Mouse (Mus musculus): ENCODE results near the gene Cpsf4l. TPM values are rescaled to one million over a fixed set of nuclear protein-coding genes. Genes with fewer than 3 reads are reported as not detected.

Gene Cpsf4l
- polyA plus RNA-seq, 1 experiment from 2014 or later = 0.42 TPM

- 88% methylated on average over 2 of the region's 2 CpGs for WGBS
- Histone ChIP-seq H3K9ac (no peak overlapping the region), H3K4me3 (replicated peaks) (no peak overlapping the region), H3K36me3 (peaks cover 20% of the 10 kb centered on the region; the same call in 1 of the 2 replicates), H3K27ac (no peak overlapping the region), H3K4me2 (no peak overlapping the region), H3K27me3 (replicated peaks) (no peaks in the 10 kb centered on the region), H3K9me3 (no peaks in the 10 kb centered on the region), H3K4me1 (no peaks in the 10 kb centered on the region)
- no peak for ATAC-seq (ENCODE audit: insufficient read depth, low FRiP score, low read depth)
These were observed 33.0 kb downstream of the Cpsf4l start for GRCm38 (mm10) chr11:113676847-113677246.

- no peaks in the 10 kb centered on the region for H3K9me3 ChIP-seq
- H3K9ac ChIP-seq = no peak overlapping the region
- peaks cover 27% of the 10 kb centered on the region; the same call in 1 of the 2 replicates for H3K36me3 ChIP-seq
- H3K4me3 ChIP-seq (replicated peaks) = no peak overlapping the region
- 91% methylated on average over 5 of the region's 5 CpGs for WGBS
- H3K27ac ChIP-seq = no peak overlapping the region
- no peak for ATAC-seq (ENCODE audit: insufficient read depth, low FRiP score, low read depth)
- H3K4me1 ChIP-seq = no peaks in the 10 kb centered on the region
- no peaks in the 10 kb centered on the region for H3K27me3 ChIP-seq (replicated peaks)
- no peak overlapping the region for H3K4me2 ChIP-seq
These were observed 35.2 kb downstream of the Cpsf4l start for GRCm38 (mm10) chr11:113674595-113674994.

- peaks cover 27% of the 10 kb centered on the region; the same call in 1 of the 2 replicates for H3K36me3 ChIP-seq
- H3K4me2 ChIP-seq = no peak overlapping the region
- H3K4me1 ChIP-seq = peaks cover 1% of the 10 kb centered on the region; the same call in 1 of the 2 replicates
- no peak overlapping the region for H3K9ac ChIP-seq
- H3K27ac ChIP-seq = peak overlapping the region; percentile 40; the same call in 1 of the 2 replicates
- no peak overlapping the region for H3K4me3 ChIP-seq (replicated peaks)
- no peaks in the 10 kb centered on the region for H3K27me3 ChIP-seq (replicated peaks)
- H3K9me3 ChIP-seq = no peaks in the 10 kb centered on the region
- 89% methylated on average over 4 of the region's 4 CpGs for WGBS
- no peak for ATAC-seq (ENCODE audit: insufficient read depth, low FRiP score, low read depth)
These were observed 36.2 kb downstream of the Cpsf4l start for GRCm38 (mm10) chr11:113673614-113674013.

- no peak overlapping the region for H3K4me3 ChIP-seq (replicated peaks)
- H3K36me3 ChIP-seq = peaks cover 18% of the 10 kb centered on the region; the same call in 1 of the 2 replicates
- WGBS = 80% methylated on average over 4 of the region's 4 CpGs
- no peak overlapping the region for H3K27ac ChIP-seq
- no peak overlapping the region for H3K4me2 ChIP-seq
- H3K9me3 ChIP-seq = no peaks in the 10 kb centered on the region
- no peak for ATAC-seq (ENCODE audit: insufficient read depth, low FRiP score, low read depth)
- no peaks in the 10 kb centered on the region for H3K27me3 ChIP-seq (replicated peaks)
- H3K9ac ChIP-seq = no peak overlapping the region
- H3K4me1 ChIP-seq = peaks cover 11% of the 10 kb centered on the region
These were observed 40.1 kb downstream of the Cpsf4l start for GRCm38 (mm10) chr11:113669711-113670110.

- H3K27ac ChIP-seq = peak overlapping the region; percentile 85; the same call in 1 of the 2 replicates
- H3K36me3 ChIP-seq = peaks cover 21% of the 10 kb centered on the region; the same call in 1 of the 2 replicates
- no peak overlapping the region for H3K4me3 ChIP-seq (replicated peaks)
- 83% methylated on average over 5 of the region's 5 CpGs for WGBS
- no peaks in the 10 kb centered on the region for H3K9me3 ChIP-seq
- H3K27me3 ChIP-seq (replicated peaks) = no peaks in the 10 kb centered on the region
- no peak overlapping the region for H3K4me2 ChIP-seq
- H3K4me1 ChIP-seq = peaks cover 11% of the 10 kb centered on the region
- ATAC-seq (ENCODE audit: insufficient read depth, low FRiP score, low read depth) = no peak
- no peak overlapping the region for H3K9ac ChIP-seq
These were observed 41.0 kb downstream of the Cpsf4l start for GRCm38 (mm10) chr11:113668857-113669256.

GRCm38 (mm10) chr11:113667704-113668103 lies 42.1 kb downstream of the Cpsf4l start:
- peak; percentile 7; the same call in 1 of the 2 replicates for ATAC-seq (ENCODE audit: insufficient read depth, low FRiP score, low read depth)
- H3K9me3 ChIP-seq = no peaks in the 10 kb centered on the region
- H3K4me3 ChIP-seq (replicated peaks) = no peak overlapping the region
- no peak overlapping the region for H3K4me2 ChIP-seq
- H3K27ac ChIP-seq = peak overlapping the region; percentile 85
- H3K36me3 ChIP-seq = peaks cover 17% of the 10 kb centered on the region
- WGBS = 58% methylated on average over 4 of the region's 4 CpGs
- no peak overlapping the region for H3K9ac ChIP-seq
- H3K4me1 ChIP-seq = peaks cover 11% of the 10 kb centered on the region
- no peaks in the 10 kb centered on the region for H3K27me3 ChIP-seq (replicated peaks)

- Histone ChIP-seq H3K9me3 (no peaks in the 10 kb centered on the region), H3K4me1 (peaks cover 11% of the 10 kb centered on the region), H3K4me3 (replicated peaks) (no peak overlapping the region), H3K9ac (no peak overlapping the region), H3K27ac (peak overlapping the region; percentile 85), H3K36me3 (peaks cover 20% of the 10 kb centered on the region), H3K27me3 (replicated peaks) (no peaks in the 10 kb centered on the region), H3K4me2 (peak overlapping the region; percentile 25; the same call in 1 of the 2 replicates)
- ATAC-seq (ENCODE audit: insufficient read depth, low FRiP score, low read depth) = peak; percentile 80
- WGBS = 58% methylated on average over 2 of the region's 2 CpGs
These were observed 42.7 kb downstream of the Cpsf4l start for GRCm38 (mm10) chr11:113667122-113667521.

GRCm38 (mm10) chr11:113666648-113667047 lies 43.2 kb downstream of the Cpsf4l start:
- Histone ChIP-seq H3K4me2 (peak overlapping the region; percentile 25; the same call in 1 of the 2 replicates), H3K27me3 (replicated peaks) (no peaks in the 10 kb centered on the region), H3K27ac (peak overlapping the region; percentile 85), H3K36me3 (peaks cover 25% of the 10 kb centered on the region), H3K4me3 (replicated peaks) (no peak overlapping the region), H3K9me3 (no peaks in the 10 kb centered on the region), H3K4me1 (peaks cover 11% of the 10 kb centered on the region), H3K9ac (no peak overlapping the region)
- 49% methylated on average over 10 of the region's 10 CpGs for WGBS
- ATAC-seq (ENCODE audit: insufficient read depth, low FRiP score, low read depth) = peak; percentile 49; the same call in 1 of the 2 replicates

GRCm38 (mm10) chr11:113666205-113666604 lies 43.6 kb downstream of the Cpsf4l start:
- Histone ChIP-seq H3K27ac (no peak overlapping the region; the same call in 1 of the 2 replicates), H3K9ac (no peak overlapping the region), H3K4me1 (peaks cover 11% of the 10 kb centered on the region), H3K27me3 (replicated peaks) (no peaks in the 10 kb centered on the region), H3K9me3 (no peaks in the 10 kb centered on the region), H3K4me2 (no peak overlapping the region), H3K36me3 (peaks cover 26% of the 10 kb centered on the region), H3K4me3 (replicated peaks) (no peak overlapping the region)
- WGBS = 64% methylated on average over 6 of the region's 6 CpGs
- no peak for ATAC-seq (ENCODE audit: insufficient read depth, low FRiP score, low read depth)

GRCm38 (mm10) chr11:113664279-113664678 lies 45.5 kb downstream of the Cpsf4l start:
- H3K9ac ChIP-seq = no peak overlapping the region
- no peaks in the 10 kb centered on the region for H3K9me3 ChIP-seq
- 73% methylated on average over 2 of the region's 2 CpGs for WGBS
- no peak overlapping the region for H3K4me3 ChIP-seq (replicated peaks)
- peaks cover 30% of the 10 kb centered on the region for H3K36me3 ChIP-seq
- H3K4me1 ChIP-seq = peaks cover 11% of the 10 kb centered on the region
- no peak overlapping the region for H3K4me2 ChIP-seq
- H3K27ac ChIP-seq = no peak overlapping the region
- ATAC-seq (ENCODE audit: insufficient read depth, low FRiP score, low read depth) = no peak
- H3K27me3 ChIP-seq (replicated peaks) = no peaks in the 10 kb centered on the region

- 90% methylated on average over 18 of the region's 18 CpGs for WGBS
- no peaks in the 10 kb centered on the region for H3K4me1 ChIP-seq
- H3K27me3 ChIP-seq (replicated peaks) = no peaks in the 10 kb centered on the region
- no peak overlapping the region for H3K4me3 ChIP-seq (replicated peaks)
- H3K9ac ChIP-seq = no peak overlapping the region
- H3K9me3 ChIP-seq = no peaks in the 10 kb centered on the region
- H3K4me2 ChIP-seq = no peak overlapping the region
- no peak overlapping the region for H3K27ac ChIP-seq
- ATAC-seq (ENCODE audit: insufficient read depth, low FRiP score, low read depth) = no peak
- peaks cover 49% of the 10 kb centered on the region for H3K36me3 ChIP-seq
These were observed 47.9 kb downstream of the Cpsf4l start for GRCm38 (mm10) chr11:113661835-113662351.

- H3K27ac ChIP-seq = no peak overlapping the region
- peaks cover 58% of the 10 kb centered on the region for H3K36me3 ChIP-seq
- H3K9me3 ChIP-seq = no peaks in the 10 kb centered on the region
- no peak for ATAC-seq (ENCODE audit: insufficient read depth, low FRiP score, low read depth)
- H3K4me2 ChIP-seq = no peak overlapping the region
- no peaks in the 10 kb centered on the region for H3K4me1 ChIP-seq
- no peak overlapping the region for H3K9ac ChIP-seq
- no peaks in the 10 kb centered on the region for H3K27me3 ChIP-seq (replicated peaks)
- WGBS = 94% methylated on average over 11 of the region's 11 CpGs
- H3K4me3 ChIP-seq (replicated peaks) = no peak overlapping the region
These were observed 48.9 kb downstream of the Cpsf4l start for GRCm38 (mm10) chr11:113660940-113661339.

Data from stomach, embryonic 15.5 days (tissue).